Mouse (Mus musculus): ENCODE measurements at regions not wholly inside any gene's neighbourhood (a gene's known extent, or its start where the extent isn't known, plus 50 kb on each side); places are given as distances from the start of the nearest gene placed in this dataset.

DNA sequence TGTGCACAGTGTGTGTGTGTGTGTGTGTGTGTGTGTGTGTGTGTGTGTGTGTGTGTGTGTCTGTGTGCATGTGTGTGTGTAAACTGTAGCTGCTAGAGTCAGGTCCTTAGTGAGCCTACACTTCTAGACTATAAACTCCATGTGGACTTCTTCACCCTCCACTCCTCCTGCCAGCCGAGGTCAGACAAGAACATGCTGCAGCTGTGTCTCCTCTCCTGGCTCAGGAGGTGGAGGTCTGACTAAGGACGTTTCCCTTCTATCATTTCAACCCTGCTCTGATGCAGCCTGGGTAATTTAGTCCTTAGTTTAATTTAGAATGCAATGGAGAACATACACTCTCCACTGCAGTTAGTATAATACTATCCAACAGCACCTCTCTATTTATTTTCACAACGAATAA, 198.8 kb upstream of the Emcn start:
- TF ChIP-seq CTCF (IDR thresholded peaks at IDR 0.05; ENCODE audit: low read depth, low read length) (no peak), POLR2A (IDR thresholded peaks at IDR 0.05; ENCODE audit: borderline replicate concordance, low read depth, low read length) (no peak)
